29 mouse cellular contexts compared by ENCODE assay signal in genomic region chr10:61290479-61290878, GRCm38 (mm10). TPM values are rescaled to one million over a fixed set of nuclear protein-coding genes. Genes with fewer than 3 reads are reported as not detected.
DNase-seq lines count a peak whose midpoint lies in the region; ATAC-seq and TF ChIP-seq lines count a peak whose summit lies in the region.
"Had no signal": no experiment of that assay in that cellular context is flagged by ENCODE, and none has a peak within 500 bp of the region (broad histone marks: within the 10 kb centered on the region; RNA-seq: fewer than 3 reads in every experiment).

No protein-coding gene starts in this region.

- H3K27ac ChIP-seq in embryonic facial prominence, embryonic 13.5 days, result no peak overlapping the region
- H3K27ac ChIP-seq in embryonic facial prominence, embryonic 10.5 days (replicated peaks), result no peak overlapping the region
- H3K27ac ChIP-seq in heart, embryonic 13.5 days (replicated peaks), result peak overlapping the region; percentile 92
- H3K27ac ChIP-seq in midbrain, embryonic 11.5 days (ENCODE audit: low read depth, low read length), result no peak overlapping the region
- H3K27ac ChIP-seq in midbrain, embryonic 16.5 days (ENCODE audit: low read length), result no peak overlapping the region
- H3K27ac ChIP-seq: forebrain, embryonic 15.5 days; hindbrain, embryonic 10.5 days; intestine, embryonic 15.5 days; liver, embryonic 12.5 days; midbrain, embryonic 12.5 days; neural tube, embryonic 15.5 days; stomach, embryonic 15.5 days had no signal

- no peak overlapping the region for H3ac ChIP-seq in myocyte (ENCODE audit: control insufficient read depth, insufficient read length)

- peaks cover 3% of the 10 kb centered on the region; the same call in 1 of the 2 replicates for H3K4me1 ChIP-seq in embryonic facial prominence, embryonic 13.5 days
- 0 out of 2 replicates have a peak, but pooled peaks cover 4% of the 10 kb centered on the region for H3K4me1 ChIP-seq in embryonic facial prominence, embryonic 10.5 days
- H3K4me1 ChIP-seq in heart, embryonic 13.5 days, result peaks cover 29% of the 10 kb centered on the region
- no peaks in the 10 kb centered on the region for H3K4me1 ChIP-seq in midbrain, embryonic 11.5 days (ENCODE audit: control insufficient read depth, insufficient read depth, low read length)
- H3K4me1 ChIP-seq in midbrain, embryonic 16.5 days (ENCODE audit: control insufficient read depth, insufficient read depth, low read length), result no peaks in the 10 kb centered on the region
- H3K4me1 ChIP-seq: forebrain, embryonic 15.5 days; intestine, embryonic 15.5 days; liver, embryonic 12.5 days; midbrain, embryonic 12.5 days; neural tube, embryonic 15.5 days had no signal

- H3K9me3 ChIP-seq in embryonic facial prominence, embryonic 13.5 days, result peaks cover 3% of the 10 kb centered on the region; the same call in 1 of the 2 replicates
- no peaks in the 10 kb centered on the region for H3K9me3 ChIP-seq in embryonic facial prominence, embryonic 10.5 days
- no peaks in the 10 kb centered on the region; the same call in 1 of the 2 replicates for H3K9me3 ChIP-seq in heart, embryonic 13.5 days
- no peaks in the 10 kb centered on the region for H3K9me3 ChIP-seq in midbrain, embryonic 11.5 days (ENCODE audit: control insufficient read depth, low read length)
- H3K9me3 ChIP-seq in midbrain, embryonic 16.5 days (replicated peaks; ENCODE audit: control insufficient read depth, low read length, poor library complexity, severe bottlenecking), result no peaks in the 10 kb centered on the region
- H3K9me3 ChIP-seq: forebrain, embryonic 15.5 days; hindbrain, embryonic 10.5 days; intestine, embryonic 15.5 days; liver, embryonic 12.5 days; midbrain, embryonic 12.5 days; neural tube, embryonic 15.5 days; stomach, embryonic 15.5 days had no signal

- H3K79me2 ChIP-seq in myocyte (ENCODE audit: control insufficient read depth, insufficient read depth), result no peaks in the 10 kb centered on the region

- no peak overlapping the region for H3K4me2 ChIP-seq in embryonic facial prominence, embryonic 13.5 days
- peak overlapping the region; percentile 9; the same call in 1 of the 2 replicates for H3K4me2 ChIP-seq in heart, embryonic 13.5 days
- H3K4me2 ChIP-seq in midbrain, embryonic 11.5 days, result no peak overlapping the region
- no peak overlapping the region for H3K4me2 ChIP-seq in midbrain, embryonic 16.5 days (ENCODE audit: low read length)
- peak overlapping the region; percentile 37 for H3K4me2 ChIP-seq in myocyte (ENCODE audit: low read depth)
- H3K4me2 ChIP-seq: forebrain, embryonic 15.5 days; intestine, embryonic 15.5 days; liver, embryonic 12.5 days; midbrain, embryonic 12.5 days; neural tube, embryonic 15.5 days; stomach, embryonic 15.5 days had no signal

- no peaks in the 10 kb centered on the region for H3K27me3 ChIP-seq in embryonic facial prominence, embryonic 13.5 days
- no peaks in the 10 kb centered on the region for H3K27me3 ChIP-seq in embryonic facial prominence, embryonic 10.5 days (replicated peaks; ENCODE audit: low read depth, poor library complexity, severe bottlenecking)
- no peaks in the 10 kb centered on the region for H3K27me3 ChIP-seq in heart, embryonic 13.5 days (replicated peaks)
- no peaks in the 10 kb centered on the region for H3K27me3 ChIP-seq in midbrain, embryonic 11.5 days (ENCODE audit: control insufficient read depth, insufficient read depth, low read length)
- H3K27me3 ChIP-seq in midbrain, embryonic 16.5 days (ENCODE audit: control insufficient read depth, insufficient read depth, low read depth, low read length), result no peaks in the 10 kb centered on the region
- H3K27me3 ChIP-seq in myocyte (ENCODE audit: control insufficient read depth, insufficient read depth, insufficient read length), result no peaks in the 10 kb centered on the region
- H3K27me3 ChIP-seq: forebrain, embryonic 15.5 days; intestine, embryonic 15.5 days; liver, embryonic 12.5 days; midbrain, embryonic 12.5 days; neural tube, embryonic 15.5 days; stomach, embryonic 15.5 days had no signal

- no peak for ATAC-seq in embryonic facial prominence, embryonic 13.5 days (ENCODE audit: insufficient number of reproducible peaks, insufficient read depth, low FRiP score, low TSS enrichment, low read depth)
- no peak for ATAC-seq in heart, embryonic 13.5 days (ENCODE audit: extremely low read depth, insufficient number of reproducible peaks, low FRiP score, low TSS enrichment)
- ATAC-seq in midbrain, embryonic 11.5 days (ENCODE audit: low FRiP score), result no peak
- ATAC-seq in midbrain, embryonic 16.5 days, result no peak
- ATAC-seq: forebrain, embryonic 15.5 days; hindbrain, embryonic 16.5 days; intestine, embryonic 15.5 days; liver, embryonic 12.5 days had no signal

- H3K36me3 ChIP-seq in embryonic facial prominence, embryonic 13.5 days, result no peaks in the 10 kb centered on the region
- H3K36me3 ChIP-seq in embryonic facial prominence, embryonic 10.5 days (replicated peaks), result no peaks in the 10 kb centered on the region
- H3K36me3 ChIP-seq in heart, embryonic 13.5 days, result no peaks in the 10 kb centered on the region
- H3K36me3 ChIP-seq in midbrain, embryonic 11.5 days (ENCODE audit: control insufficient read depth, insufficient read depth, low read length), result no peaks in the 10 kb centered on the region
- no peaks in the 10 kb centered on the region for H3K36me3 ChIP-seq in midbrain, embryonic 16.5 days (ENCODE audit: control insufficient read depth, insufficient read depth, low read length)
- H3K36me3 ChIP-seq in myocyte (ENCODE audit: control insufficient read depth, insufficient read depth), result no peaks in the 10 kb centered on the region
- H3K36me3 ChIP-seq: forebrain, embryonic 15.5 days; hindbrain, embryonic 10.5 days; intestine, embryonic 15.5 days; liver, embryonic 12.5 days; midbrain, embryonic 12.5 days; neural tube, embryonic 15.5 days; stomach, embryonic 15.5 days had no signal

- 51% methylated on average over 2 of the region's 2 CpGs for whole genome bisulfite sequencing in embryonic facial prominence, embryonic 13.5 days
- WGBS in embryonic facial prominence, embryonic 10.5 days, result 53% methylated on average over 2 of the region's 2 CpGs
- WGBS in heart, embryonic 13.5 days, result 56% methylated on average over 2 of the region's 2 CpGs
- 66% methylated on average over 2 of the region's 2 CpGs for WGBS in midbrain, embryonic 11.5 days
- 44% methylated on average over 2 of the region's 2 CpGs for WGBS in midbrain, embryonic 16.5 days

- no peak for DNase-seq in embryonic facial prominence, embryonic 10.5 days (ENCODE audit: low spot score)
- DNase-seq in heart, adult 9 months (ENCODE audit: low spot score in 2 of 2), result no peak
- peak; percentile 31 for DNase-seq in midbrain, embryonic 11.5 days (ENCODE audit: low spot score, missing footprints)
- no peak for DNase-seq in adrenal gland, postnatal 4 days (ENCODE audit: low spot score in 2 of 2)
- DNase-seq: adrenal gland, postnatal 14 days; cerebellum, adult 8-10 months; cerebellum, postnatal 36 days; gastrocnemius, postnatal 14 days; kidney, adult 8-10 months; kidney, postnatal 14 days; lung, adult 18-20 months; lung, postnatal 10 days; right cerebral cortex, adult 18-20 months had no signal

- H3K4me3 ChIP-seq in embryonic facial prominence, embryonic 13.5 days, result no peak overlapping the region
- no peak overlapping the region for H3K4me3 ChIP-seq in embryonic facial prominence, embryonic 10.5 days
- no peak overlapping the region for H3K4me3 ChIP-seq in heart, embryonic 13.5 days
- no peak overlapping the region for H3K4me3 ChIP-seq in midbrain, embryonic 11.5 days (ENCODE audit: low read depth, low read length)
- no peak overlapping the region for H3K4me3 ChIP-seq in midbrain, embryonic 16.5 days (ENCODE audit: low read depth, low read length)
- H3K4me3 ChIP-seq in myocyte, result no peak overlapping the region
- H3K4me3 ChIP-seq: forebrain, embryonic 15.5 days; hindbrain, embryonic 10.5 days; intestine, embryonic 15.5 days; liver, embryonic 12.5 days; midbrain, embryonic 12.5 days; neural tube, embryonic 15.5 days; stomach, embryonic 15.5 days had no signal

- H3K9ac ChIP-seq in embryonic facial prominence, embryonic 13.5 days, result 0 out of 2 replicates have a peak overlapping the region, but pooled peaks have one; percentile 27
- peak overlapping the region; percentile 2; the same call in 1 of the 2 replicates for H3K9ac ChIP-seq in heart, embryonic 13.5 days
- H3K9ac ChIP-seq in midbrain, embryonic 11.5 days (ENCODE audit: low read length), result no peak overlapping the region
- H3K9ac ChIP-seq in midbrain, embryonic 16.5 days (ENCODE audit: low read depth, low read length), result no peak overlapping the region
- H3K9ac ChIP-seq: forebrain, embryonic 15.5 days; intestine, embryonic 15.5 days; liver, embryonic 12.5 days; midbrain, embryonic 12.5 days; neural tube, embryonic 15.5 days; stomach, embryonic 15.5 days had no signal

- TF ChIP-seq POLR2A in myocyte (IDR thresholded peaks at IDR 0.05; ENCODE audit: insufficient read length, low read depth), result no peak

TF ChIP-seq in myocyte, 11 proteins besides CTCF, POLR2A, EP300 and RAD21:
- no peak for TF ChIP-seq POLR2AphosphoS2 (IDR thresholded peaks at IDR 0.05; ENCODE audit: insufficient read length, low read depth)

RNA-seq across cellular contexts. Expression of gene Prf1, which starts 7.2 kb away (rescaled TPM):
- not detected in 2 replicates for polyA plus RNA-seq in embryonic facial prominence, embryonic 13.5 days (2015; fragmentation: Nextera tagmentation; extraction: Ambion mirVana)
- polyA plus RNA-seq in embryonic facial prominence, embryonic 10.5 days (2016; fragmentation: Nextera tagmentation; extraction: Ambion mirVana), result not detected in 2 replicates
- 0.08 TPM in 1 of 2 replicates, not detected in the other for polyA plus RNA-seq in heart, embryonic 13.5 days (2015; fragmentation: Nextera tagmentation; extraction: Ambion mirVana)
- 0.07 TPM in 1 of 2 replicates, not detected in the other for polyA plus RNA-seq in midbrain, embryonic 11.5 days (2014; fragmentation: Nextera tagmentation; extraction: Ambion mirVana)
- not detected in 2 replicates for polyA plus RNA-seq in midbrain, embryonic 16.5 days (2015; fragmentation: Nextera tagmentation; extraction: Ambion mirVana)
- polyA plus RNA-seq in myocyte (2012; fragmentation: generic; extraction: Trizol), result 0.01 TPM
- under 1 TPM in 1 of 2 experiments, not detected in 1; 0.28 TPM for total RNA-seq in adrenal gland, postnatal 4 days (2021)
- total RNA-seq: gastrocnemius, postnatal 14 days; layer of hippocampus, adult 18-20 months; layer of hippocampus, postnatal 25 days had no signal
- polyA plus RNA-seq: brain, embryonic 14.5 days; forebrain, embryonic 15.5 days; hindbrain, embryonic 10.5 days; hindbrain, embryonic 16.5 days; intestine, embryonic 15.5 days; limb, embryonic 11.5 days; liver, embryonic 12.5 days; midbrain, embryonic 12.5 days; neural tube, embryonic 15.5 days had no signal

RNA-seq across cellular contexts. Expression of gene Adamts14, which starts 17.2 kb away (rescaled TPM):
- polyA plus RNA-seq in embryonic facial prominence, embryonic 13.5 days (2015; fragmentation: Nextera tagmentation; extraction: Ambion mirVana), result 2.2 and 2.9 TPM in 2 replicates
- polyA plus RNA-seq in embryonic facial prominence, embryonic 10.5 days (2016; fragmentation: Nextera tagmentation; extraction: Ambion mirVana), result 0.40 and 0.42 TPM in 2 replicates
- 0.76 and 1.3 TPM in 2 replicates for polyA plus RNA-seq in heart, embryonic 13.5 days (2015; fragmentation: Nextera tagmentation; extraction: Ambion mirVana)
- polyA plus RNA-seq in midbrain, embryonic 11.5 days (2014; fragmentation: Nextera tagmentation; extraction: Ambion mirVana), result 0.21 and 0.31 TPM in 2 replicates
- 0.24 and 0.29 TPM in 2 replicates for polyA plus RNA-seq in midbrain, embryonic 16.5 days (2015; fragmentation: Nextera tagmentation; extraction: Ambion mirVana)
- 31.0 TPM for polyA plus RNA-seq in myocyte (2012; fragmentation: generic; extraction: Trizol)
- total RNA-seq in adrenal gland, postnatal 4 days (2021), result 1 to 10 TPM; 6.3 to 7.7 TPM

Comparison
In these comparisons a context has a peak if more than half of its experiments do, and no peak if none do; other contexts are left out.
1. H3K4me2 ChIP-seq: peak in heart, embryonic 13.5 days (single experiment) and myocyte (single experiment); none in embryonic facial prominence, embryonic 13.5 days (single experiment), midbrain, embryonic 11.5 days (single experiment) and midbrain, embryonic 16.5 days (single experiment).
2. H3K9ac ChIP-seq: peak in embryonic facial prominence, embryonic 13.5 days (single experiment) and heart, embryonic 13.5 days (single experiment); none in midbrain, embryonic 11.5 days (single experiment) and midbrain, embryonic 16.5 days (single experiment).